Mouse (Mus musculus) hindbrain, embryonic 14.5 days (tissue): Measurements from ENCODE around the gene Rasgef1b. TPM values are rescaled to one million over a fixed set of nuclear protein-coding genes. Genes with fewer than 3 reads are reported as not detected.
A peak's percentile ranks its signal among the peaks of the same experiment; 100 is the strongest.

Source experiments
- ATAC-seq: fragments of 200-750 bp; cut with Nextera tagmentation; 2 replicates; pipeline ENCODE4 v1.8.0; 2017; ENCODE audit warnings: moderate number of reproducible peaks, mild to moderate bottlenecking, moderate TSS enrichment, moderate library complexity; ENCODE audit not compliant: low FRiP score
- DNase-seq: peaks from one replicate; pipeline ENCODE4 v3.0.0-alpha.2; 2015; ENCODE audit warnings: low spot score
- H3K27ac ChIP-seq: fragments of 300-500 bp; sonication (generic); 2 replicates; pipeline ENCODE4 v1.5.1; 2014; ENCODE audit warnings: mild to moderate bottlenecking, moderate library complexity
- H3K27me3 ChIP-seq: fragments of 300-500 bp; sonication (generic); 2 replicates; pipeline ENCODE4 v1.6.1; 2014; ENCODE audit warnings: mild to moderate bottlenecking, low read length, mixed read lengths; ENCODE audit not compliant: control insufficient read depth, insufficient read depth
- H3K36me3 ChIP-seq: fragments of 300-500 bp; sonication (generic); replicated peaks from 2 replicates; pipeline ENCODE4 v1.6.1; 2014; ENCODE audit not compliant: control insufficient read depth, insufficient read depth
- H3K4me1 ChIP-seq: fragments of 300-500 bp; sonication (generic); replicated peaks from 2 replicates; pipeline ENCODE4 v1.6.1; 2014; ENCODE audit warnings: antibody characterized with exemption, low read length, mixed read lengths; ENCODE audit not compliant: control insufficient read depth, insufficient read depth
- H3K4me2 ChIP-seq: fragments of 300-500 bp; sonication (generic); replicated peaks from 2 replicates; pipeline ENCODE4 v1.6.1; 2014; ENCODE audit warnings: mild to moderate bottlenecking, moderate library complexity
- H3K4me3 ChIP-seq: fragments of 300-500 bp; sonication (generic); replicated peaks from 2 replicates; pipeline ENCODE4 v1.5.1; 2014; ENCODE audit warnings: mild to moderate bottlenecking, low read length
- H3K9ac ChIP-seq: fragments of 300-500 bp; sonication (generic); 2 replicates; pipeline ENCODE4 v1.6.1; 2014
- H3K9me3 ChIP-seq: fragments of 300-500 bp; sonication (generic); 2 replicates; pipeline ENCODE4 v1.6.1; 2016; ENCODE audit warnings: low read length; ENCODE audit not compliant: control insufficient read depth
- WGBS: fragments of 180-500 bp; shearing (Covaris S2); extraction: QIAGEN DNeasy Blood & Tissue Kit; methylation state at CpG from one replicate; pipeline ENCODE4 v1.1.7; 2014; 5-methylcytosine and 5-hydroxymethylcytosine counted together
- polyA plus RNA-seq: library from polyadenylated mRNA; unstranded; fragments of >200 nt; fragmentation: Nextera tagmentation; extraction: Ambion mirVana; gene quantifications from 2 replicates; pipeline ENCODE4 v1.2.1, GENCODE M21; 2014

The Rasgef1b gene
- polyA plus RNA-seq, 1 experiment from 2014 or later, result 51.5 TPM

GRCm38 (mm10) chr5:99360531-99360930 lies 368.3 kb downstream of the Rasgef1b start:
- no peak for DNase-seq
- Histone ChIP-seq H3K9ac (no peak overlapping the region), H3K36me3 (no peaks in the 10 kb centered on the region), H3K4me3 (no peak overlapping the region), H3K27ac (no peak overlapping the region), H3K4me1 (no peaks in the 10 kb centered on the region), H3K9me3 (no peaks in the 10 kb centered on the region), H3K27me3 (no peaks in the 10 kb centered on the region), H3K4me2 (no peak overlapping the region)
- no peak for ATAC-seq
- 84% methylated on average over 3 of the region's 3 CpGs for WGBS

GRCm38 (mm10) chr5:99359251-99359650 lies 369.6 kb downstream of the Rasgef1b start:
- no peak overlapping the region for H3K4me3 ChIP-seq
- ATAC-seq, result no peak
- WGBS, result 96% methylated on average over 5 of the region's 5 CpGs

DNA sequence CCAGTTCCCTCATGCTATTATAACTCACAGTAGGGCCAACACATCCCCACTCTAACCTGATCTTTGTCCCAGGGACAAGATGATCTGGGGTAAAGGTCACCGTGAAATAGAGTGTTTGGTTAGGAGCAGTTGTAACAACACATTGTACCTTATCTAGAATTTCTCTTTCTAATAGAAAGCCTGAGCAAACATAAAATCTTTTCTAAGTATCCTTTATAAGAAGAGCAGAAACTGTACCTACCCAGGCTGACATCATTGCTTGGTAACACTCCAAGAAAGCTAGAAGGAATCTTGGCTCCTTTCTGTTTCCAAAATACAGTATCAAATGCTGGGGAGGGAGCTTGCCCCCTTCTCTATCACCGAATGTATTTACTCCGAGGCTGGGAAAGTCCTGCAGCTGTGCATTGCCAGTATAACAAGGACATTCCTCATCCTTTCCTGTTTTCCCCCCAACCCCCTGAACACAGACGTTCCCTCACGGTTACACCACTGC lies 374.2 kb downstream of the Rasgef1b start:
- no peak overlapping the region for H3K4me3 ChIP-seq
- H3K27me3 ChIP-seq, result no peaks in the 10 kb centered on the region
- no peaks in the 10 kb centered on the region for H3K36me3 ChIP-seq
- H3K4me2 ChIP-seq, result no peak overlapping the region
- 71% methylated on average over 5 of the region's 5 CpGs for WGBS
- no peak overlapping the region for H3K9ac ChIP-seq
- no peak overlapping the region for H3K27ac ChIP-seq
- H3K9me3 ChIP-seq, result no peaks in the 10 kb centered on the region
- no peak for ATAC-seq
- no peaks in the 10 kb centered on the region for H3K4me1 ChIP-seq
- DNase-seq, result no peak

More at GRCm38 (mm10) chr5:99359251-99359650, 369.6 kb downstream of the Rasgef1b start:
- H3K4me1 ChIP-seq, result no peaks in the 10 kb centered on the region
- no peak for DNase-seq
- H3K27ac ChIP-seq, result no peak overlapping the region
- no peaks in the 10 kb centered on the region for H3K9me3 ChIP-seq
- H3K9ac ChIP-seq, result no peak overlapping the region
- no peak overlapping the region for H3K4me2 ChIP-seq
- H3K27me3 ChIP-seq, result no peaks in the 10 kb centered on the region
- no peaks in the 10 kb centered on the region for H3K36me3 ChIP-seq

- H3K36me3 ChIP-seq, result no peaks in the 10 kb centered on the region
- H3K4me3 ChIP-seq, result no peak overlapping the region
- 59% methylated on average over 4 of the region's 4 CpGs for WGBS
- ATAC-seq, result no peak
- H3K4me1 ChIP-seq, result no peaks in the 10 kb centered on the region
- no peak overlapping the region for H3K4me2 ChIP-seq
- H3K27ac ChIP-seq, result no peak overlapping the region
- H3K9me3 ChIP-seq, result no peaks in the 10 kb centered on the region
- no peak for DNase-seq
- H3K9ac ChIP-seq, result no peak overlapping the region
- no peaks in the 10 kb centered on the region for H3K27me3 ChIP-seq
Measured at GRCm38 (mm10) chr5:99350030-99350429, 378.8 kb downstream of the Rasgef1b start.

- Histone ChIP-seq H3K4me2 (no peak overlapping the region), H3K27me3 (no peaks in the 10 kb centered on the region), H3K4me1 (no peaks in the 10 kb centered on the region), H3K27ac (no peak overlapping the region), H3K4me3 (no peak overlapping the region), H3K9me3 (no peaks in the 10 kb centered on the region), H3K36me3 (no peaks in the 10 kb centered on the region), H3K9ac (no peak overlapping the region)
- ATAC-seq (no peak), DNase-seq (no peak)
- WGBS, result 82% methylated on average over 8 of the region's 8 CpGs
Measured at GRCm38 (mm10) chr5:99348257-99348849, 380.5 kb downstream of the Rasgef1b start.

DNA sequence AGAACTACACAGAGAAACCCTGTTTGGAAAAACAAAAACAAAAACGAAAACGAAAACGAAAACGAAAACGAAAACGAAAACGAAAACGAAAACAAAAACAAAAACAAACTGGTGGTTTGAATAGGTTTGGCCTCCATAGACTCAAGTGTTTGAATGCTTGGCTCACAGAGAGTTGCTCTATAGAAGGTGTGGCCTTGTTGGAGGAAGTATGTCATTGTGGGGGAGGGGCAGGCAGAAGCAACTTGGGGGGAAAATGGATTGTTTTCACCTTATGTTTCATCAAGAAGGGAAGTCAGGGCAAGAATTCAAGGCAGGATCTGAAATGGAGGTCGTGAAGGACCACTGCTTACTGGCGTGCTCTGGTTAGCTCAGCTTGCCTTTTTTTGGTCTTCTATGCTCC lies 386.3 kb downstream of the Rasgef1b start:
- H3K4me1 ChIP-seq, result peaks cover 4% of the 10 kb centered on the region; the same call in 1 of the 2 replicates
- H3K27me3 ChIP-seq, result no peaks in the 10 kb centered on the region
- H3K9ac ChIP-seq, result no peak overlapping the region
- no peak for DNase-seq
- H3K36me3 ChIP-seq, result no peaks in the 10 kb centered on the region
- no peak overlapping the region for H3K4me3 ChIP-seq
- 98% methylated on average over 10 of the region's 10 CpGs for whole genome bisulfite sequencing
- H3K27ac ChIP-seq, result no peak overlapping the region
- ATAC-seq, result no peak
- no peak overlapping the region for H3K4me2 ChIP-seq
- no peaks in the 10 kb centered on the region for H3K9me3 ChIP-seq

- no peak overlapping the region for H3K4me3 ChIP-seq
- no peaks in the 10 kb centered on the region for H3K36me3 ChIP-seq
- no peak overlapping the region for H3K27ac ChIP-seq
- no peaks in the 10 kb centered on the region for H3K27me3 ChIP-seq
- H3K4me2 ChIP-seq, result no peak overlapping the region
- no peaks in the 10 kb centered on the region for H3K9me3 ChIP-seq
- peaks cover 4% of the 10 kb centered on the region; the same call in 1 of the 2 replicates for H3K4me1 ChIP-seq
- no peak for ATAC-seq
- WGBS, result 74% methylated on average over 8 of the region's 8 CpGs
- no peak overlapping the region for H3K9ac ChIP-seq
- DNase-seq, result no peak
Measured at GRCm38 (mm10) chr5:99340311-99340989, 388.4 kb downstream of the Rasgef1b start.

DNA sequence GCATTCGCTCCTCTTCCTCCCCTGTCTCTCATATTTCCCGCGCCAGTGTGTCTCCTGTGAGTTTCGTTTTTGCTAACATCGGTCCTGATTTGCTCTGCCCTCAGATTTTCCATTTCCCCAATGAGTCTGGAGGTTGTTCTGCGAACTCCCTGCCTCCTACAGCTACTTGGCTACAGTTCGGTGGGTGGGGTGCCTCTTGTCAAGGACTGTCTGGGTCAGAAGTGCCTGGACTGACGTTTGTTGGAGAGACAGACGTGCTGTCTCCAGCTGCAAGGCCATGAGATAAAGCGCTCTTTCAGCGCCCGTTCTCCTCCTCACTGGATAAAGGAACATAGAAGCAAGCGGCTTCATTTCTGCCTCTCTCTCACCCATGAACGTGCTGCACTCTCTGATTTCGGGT lies 389.1 kb downstream of the Rasgef1b start:
- H3K4me2 ChIP-seq, result peak overlapping the region; percentile 29; the same call in 1 of the 2 replicates
- peak overlapping the region; percentile 26; the same call in 1 of the 2 replicates for H3K27ac ChIP-seq

GRCm38 (mm10) chr5:99338826-99339225 lies 390.0 kb downstream of the Rasgef1b start:
- no peaks in the 10 kb centered on the region for H3K9me3 ChIP-seq

More for the DNA sequence above, 389.1 kb downstream of the Rasgef1b start:
- Histone ChIP-seq H3K4me1 (peaks cover 4% of the 10 kb centered on the region; the same call in 1 of the 2 replicates), H3K9me3 (no peaks in the 10 kb centered on the region), H3K4me3 (no peak overlapping the region), H3K9ac (no peak overlapping the region), H3K36me3 (no peaks in the 10 kb centered on the region), H3K27me3 (no peaks in the 10 kb centered on the region)
- WGBS, result 66% methylated on average over 15 of the region's 15 CpGs
- ATAC-seq, result no peak
- DNase-seq, result no peak

More at GRCm38 (mm10) chr5:99338826-99339225, 390.0 kb downstream of the Rasgef1b start:
- H3K36me3 ChIP-seq, result no peaks in the 10 kb centered on the region
- no peak overlapping the region for H3K9ac ChIP-seq
- H3K4me1 ChIP-seq, result peaks cover 4% of the 10 kb centered on the region; the same call in 1 of the 2 replicates
- 94% methylated on average over 6 of the region's 6 CpGs for WGBS
- no peak overlapping the region for H3K4me3 ChIP-seq
- H3K27me3 ChIP-seq, result no peaks in the 10 kb centered on the region
- no peak for DNase-seq
- ATAC-seq, result no peak
- no peak overlapping the region for H3K27ac ChIP-seq
- no peak overlapping the region for H3K4me2 ChIP-seq
